Mouse (Mus musculus) left cerebral cortex, postnatal 10 days (tissue): Measurements from ENCODE around the gene Dok5. TPM values are rescaled to one million over a fixed set of nuclear protein-coding genes. Genes with fewer than 3 reads are reported as not detected.

Source experiments
- DNase-seq, 2 experiments: peaks; one replicate each; pipeline ENCODE4 v3.0.0; 2021 to 2022; ENCODE audit warnings: low spot score in 2 of 2, mixed read lengths in 1 of 2; ENCODE audit errors: extremely low spot score in 1 of 2
- intact Hi-C: fragments of 180-260 bp; cut with DNase I; formaldehyde crosslinking; loops from one replicate; pipeline ENCODE4 v1.15.1; 2025
- total RNA-seq, 2 experiments: library from RNA; stranded (reverse); gene quantifications; 2 replicates each; pipeline ENCODE4 v1.2.3; 2021

The Dok5 gene
- total RNA-seq, 2 experiments from 2014 or later = 63.5 to 76.5 TPM

DNA sequence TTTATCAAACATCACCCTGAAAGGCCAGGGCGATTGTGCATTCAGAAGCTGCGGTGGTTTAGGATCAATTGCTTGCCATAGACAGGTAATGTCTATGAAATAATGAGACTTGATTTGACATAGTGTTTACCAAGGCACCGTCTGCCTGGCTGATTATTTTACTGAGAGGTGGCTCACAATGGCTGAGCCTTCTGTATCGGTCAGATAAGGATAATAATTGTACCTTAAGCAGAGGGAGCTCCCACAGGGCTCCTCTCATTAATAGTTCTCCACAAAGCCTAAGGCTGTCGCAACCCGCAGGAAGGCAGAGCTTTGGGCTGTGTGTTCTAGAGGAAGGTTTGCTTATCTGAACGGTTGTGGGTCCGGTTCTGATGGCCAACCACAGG, 41.3 kb downstream of the Dok5 start:
- intact Hi-C loops = no loop called here
- DNase-seq = no peak

DNA sequence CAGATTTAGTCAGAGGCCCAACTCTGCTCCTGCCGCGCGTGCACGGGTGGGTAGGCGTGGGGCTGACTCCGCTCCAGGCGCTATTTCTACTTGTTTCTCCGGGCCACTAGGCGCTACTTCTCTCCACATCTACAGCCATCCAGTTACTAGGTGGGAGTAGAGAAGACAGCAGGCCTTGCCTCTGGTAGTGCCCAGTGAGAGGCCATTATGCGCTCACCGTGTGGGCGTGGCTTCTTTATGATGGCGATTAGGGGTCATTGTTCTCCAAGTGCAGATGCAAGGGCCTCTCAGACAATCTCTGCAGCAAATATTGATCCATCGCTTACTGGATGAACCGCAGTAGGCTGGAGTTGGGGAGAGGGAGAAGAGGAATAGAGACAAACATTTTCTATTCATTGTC, 44.0 kb downstream of the Dok5 start:
- DNase-seq = no peak
- intact Hi-C loops = no loop called here

DNA sequence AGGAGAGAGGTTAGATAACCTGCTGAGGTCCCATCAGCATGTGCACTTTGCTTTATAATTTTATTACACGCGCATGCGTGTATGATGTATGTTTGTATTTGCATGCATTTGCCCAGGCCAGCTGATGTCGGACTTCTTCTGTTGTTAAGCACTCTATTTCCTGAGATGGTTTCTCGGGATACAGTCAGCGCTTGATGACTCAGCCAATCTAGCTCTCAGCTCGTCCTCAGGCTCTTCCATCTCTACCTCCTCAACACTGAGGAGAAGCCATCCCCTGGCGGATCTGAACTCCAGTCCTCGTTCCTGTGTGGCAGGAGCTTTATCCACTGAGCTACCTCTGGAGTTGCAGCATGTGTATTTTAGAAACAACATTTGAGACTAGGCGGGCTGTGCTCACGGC, 44.5 kb downstream of the Dok5 start:
- no peak for DNase-seq
- intact Hi-C loops = no loop called here

DNA sequence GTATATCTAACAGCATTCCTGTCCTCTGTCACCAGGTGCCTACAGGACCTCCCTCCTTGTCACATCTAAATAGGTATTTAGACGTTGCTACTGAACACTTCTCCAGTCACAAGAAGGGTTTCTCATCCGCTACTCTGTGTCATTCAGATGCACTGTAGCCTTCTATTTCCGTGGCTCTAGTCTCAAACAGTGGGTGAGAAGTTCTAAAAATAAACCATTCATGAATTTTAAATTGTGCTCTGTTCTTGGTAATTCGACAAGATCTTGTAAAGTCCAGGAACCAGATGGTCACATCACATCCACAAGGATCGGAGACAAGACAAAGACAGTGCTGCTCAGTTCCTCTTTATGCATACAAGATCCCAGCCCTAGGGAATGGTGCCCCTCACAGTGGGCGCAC, 46.0 kb downstream of the Dok5 start:
- no peak for DNase-seq
- intact Hi-C loops = no loop called here

DNA sequence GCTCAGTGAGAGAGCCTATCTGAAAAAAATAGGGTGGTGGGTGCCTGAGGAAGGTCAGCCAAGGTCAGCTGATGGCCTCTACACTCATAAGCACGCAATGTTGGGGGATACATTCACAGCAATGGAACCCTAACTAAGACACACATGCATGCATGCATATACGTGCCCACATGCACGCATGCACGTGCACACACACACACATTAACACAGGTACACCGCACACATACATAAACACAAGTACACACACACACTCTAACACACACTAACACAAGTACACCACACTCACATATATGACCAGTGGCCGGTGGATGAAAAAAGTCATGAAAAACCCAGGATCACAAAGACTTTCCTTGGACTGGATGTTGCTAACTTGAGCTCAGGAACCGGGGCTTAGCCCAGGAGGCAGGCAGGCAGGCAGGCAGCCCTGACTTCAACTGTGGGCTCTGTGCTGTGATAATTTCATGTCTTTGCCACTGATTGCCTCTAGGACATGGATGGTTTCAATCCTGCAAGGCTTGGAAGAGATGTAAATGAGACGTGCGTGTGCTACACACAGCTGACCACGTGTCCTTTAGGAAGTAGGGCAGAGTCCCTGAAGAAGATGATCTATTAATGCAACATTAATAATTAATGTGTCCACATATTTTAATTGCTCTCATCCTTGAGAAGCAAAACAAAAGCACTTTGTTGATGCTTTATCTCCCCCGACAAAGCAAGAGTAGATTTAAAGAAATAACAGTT, 48.6 kb downstream of the Dok5 start:
- DNase-seq = no peak

DNA sequence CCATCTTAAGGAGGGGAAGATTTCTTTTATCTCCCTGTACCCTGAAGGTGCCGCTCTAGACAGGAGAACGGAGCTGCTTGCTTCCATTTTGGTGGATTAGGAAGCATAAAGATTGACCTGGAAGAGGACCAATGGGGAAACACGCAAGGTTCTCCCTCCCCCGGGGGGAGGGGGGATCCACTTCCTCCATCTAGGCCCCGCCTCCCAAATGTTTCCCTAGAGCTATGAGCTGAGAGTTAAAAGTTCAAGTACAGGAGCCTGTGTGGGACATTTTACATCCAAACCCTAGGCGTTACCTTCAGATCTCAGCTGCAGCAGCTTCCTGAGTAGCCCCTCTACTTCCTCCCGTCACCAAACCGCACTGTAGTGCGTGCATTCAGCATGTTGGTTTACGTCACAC, 56.5 kb downstream of the Dok5 start:
- intact Hi-C loops = no loop called here
- DNase-seq = no peak

More for the DNA sequence above, 48.6 kb downstream of the Dok5 start:
- intact Hi-C loops = no loop called here

DNA sequence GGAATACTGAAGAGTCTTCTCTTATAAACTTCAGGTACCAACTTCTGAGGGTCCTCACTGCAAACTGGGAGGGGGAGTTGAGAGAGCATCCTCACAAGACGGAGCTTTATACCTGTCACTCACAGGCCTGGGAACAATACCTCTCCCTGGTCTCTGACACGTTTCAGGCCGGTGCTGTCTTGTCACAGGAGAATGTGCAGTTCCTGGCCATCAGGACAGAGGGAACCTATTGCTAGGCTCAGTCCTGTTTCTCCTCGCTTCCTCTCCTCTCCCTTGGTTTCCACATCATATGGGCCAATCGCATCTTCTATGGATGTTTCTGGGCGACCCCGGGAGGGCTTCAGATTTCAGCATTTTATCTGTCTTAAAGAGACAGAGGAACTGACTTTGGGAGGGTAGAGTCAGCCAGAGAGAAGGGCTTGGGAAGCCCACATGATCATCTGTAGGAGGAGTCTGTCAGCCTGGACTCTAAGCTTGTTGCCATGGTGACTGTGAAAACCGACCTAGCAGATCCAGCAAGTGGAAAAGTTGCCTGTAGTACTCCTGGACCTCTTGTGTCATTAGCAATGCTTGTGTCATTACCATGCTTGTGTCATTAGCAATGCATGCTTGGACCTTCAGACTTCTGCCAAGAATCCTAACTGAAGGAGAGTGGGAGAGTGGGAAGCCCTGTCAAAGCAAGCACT, 59.9 kb downstream of the Dok5 start:
- no peak for DNase-seq
- intact Hi-C loops = no loop called here

DNA sequence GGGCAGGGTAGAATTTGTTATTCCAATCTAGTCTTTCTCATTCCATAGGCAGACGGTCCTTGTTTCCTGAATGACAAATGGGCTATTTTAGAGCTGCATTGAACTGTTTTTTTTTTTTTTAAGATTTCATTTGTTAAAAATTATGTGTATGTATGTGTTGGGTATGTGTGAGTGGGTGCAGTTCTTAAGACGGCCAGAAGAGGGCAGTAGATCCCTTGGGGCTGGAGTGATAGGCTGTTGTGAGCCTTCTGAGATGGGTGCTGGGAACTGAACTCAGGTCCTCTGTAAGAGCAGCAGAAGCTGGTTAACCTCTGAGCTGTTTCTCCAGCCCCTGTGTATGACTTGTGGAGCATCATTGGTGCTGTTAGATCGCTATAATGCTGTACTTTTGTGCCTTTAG, 63.6 kb downstream of the Dok5 start:
- no peak for DNase-seq
- intact Hi-C loops = no loop called here

DNA sequence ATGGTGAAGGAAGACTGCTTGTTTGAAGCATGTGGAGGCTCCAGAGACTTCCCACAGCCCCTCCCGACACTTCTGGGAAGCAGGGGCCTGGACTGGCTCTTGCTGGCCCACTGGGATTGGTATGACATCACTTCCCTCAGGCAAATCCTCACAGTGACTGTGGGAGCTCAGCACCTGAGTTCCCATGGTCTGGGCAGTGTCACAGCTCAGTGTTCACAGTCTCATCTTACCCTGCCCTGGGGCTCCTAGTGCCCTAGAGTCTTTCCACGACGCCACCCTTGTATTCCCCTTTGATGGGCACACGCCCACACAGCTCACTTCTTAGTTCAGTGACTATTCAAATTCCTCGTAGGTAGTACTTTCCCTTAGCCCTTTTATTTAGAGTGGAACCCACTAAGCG, 71.4 kb downstream of the Dok5 start:
- intact Hi-C loops = no loop called here
- no peak for DNase-seq

DNA sequence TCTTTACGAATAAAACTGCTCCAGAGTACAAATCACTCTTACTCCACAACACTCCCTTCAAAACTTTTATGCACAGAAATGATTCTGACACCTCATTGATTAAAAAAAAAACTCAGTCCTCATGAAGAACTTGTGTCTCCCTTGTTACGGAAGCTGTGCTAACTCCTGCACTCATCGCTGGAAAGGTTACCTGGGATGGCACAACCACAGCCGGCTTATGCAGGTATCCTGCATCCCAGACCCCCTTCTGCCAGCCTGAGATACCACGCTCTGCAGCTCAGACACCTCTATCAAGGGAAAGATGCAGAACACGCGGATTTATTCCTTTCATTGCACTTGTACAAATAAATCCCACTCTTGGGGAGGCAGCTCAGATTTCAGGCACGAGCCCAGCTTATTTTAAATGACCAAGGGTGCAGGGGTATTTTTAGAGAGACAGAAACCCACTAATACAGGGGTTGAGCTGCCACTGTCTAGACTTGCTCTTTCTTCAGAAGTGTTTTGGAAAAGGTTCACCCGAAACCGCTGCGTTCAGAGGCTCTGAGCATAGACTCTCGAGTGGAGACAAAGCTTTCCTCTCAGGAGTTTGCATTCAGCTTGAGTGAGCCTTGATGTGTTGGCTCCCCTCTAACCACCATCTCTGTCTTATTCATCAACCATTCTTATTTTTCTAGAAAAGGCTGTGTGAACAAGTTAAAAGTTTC, 76.1 kb downstream of the Dok5 start:
- intact Hi-C loops = no loop called here
- DNase-seq = no peak

DNA sequence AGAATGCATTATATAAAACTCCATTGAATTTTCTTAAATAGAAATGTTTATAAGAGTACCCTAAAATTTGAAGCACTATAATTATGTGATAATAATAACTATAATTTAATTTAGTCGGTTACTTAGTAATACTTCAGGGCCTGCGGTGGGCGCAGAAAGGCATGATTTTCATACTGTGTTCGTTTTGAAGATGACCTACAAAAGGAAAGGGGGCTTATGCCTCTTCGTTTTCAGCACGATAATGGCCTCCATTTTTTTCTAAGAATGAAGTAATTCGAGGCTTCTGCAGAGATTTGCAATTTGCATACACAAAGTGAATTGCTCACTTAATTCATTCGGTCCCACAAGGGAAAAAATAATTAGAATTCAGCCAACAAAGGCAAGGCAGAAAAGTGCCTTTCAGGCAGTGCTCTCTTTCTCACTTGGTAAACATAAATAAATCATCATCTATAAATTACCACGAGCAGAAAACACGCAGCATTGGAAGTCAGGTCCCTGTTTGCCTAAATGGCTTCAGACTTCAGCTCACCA, 76.7 kb downstream of the Dok5 start:
- intact Hi-C loops = no loop called here
- DNase-seq = no peak

DNA sequence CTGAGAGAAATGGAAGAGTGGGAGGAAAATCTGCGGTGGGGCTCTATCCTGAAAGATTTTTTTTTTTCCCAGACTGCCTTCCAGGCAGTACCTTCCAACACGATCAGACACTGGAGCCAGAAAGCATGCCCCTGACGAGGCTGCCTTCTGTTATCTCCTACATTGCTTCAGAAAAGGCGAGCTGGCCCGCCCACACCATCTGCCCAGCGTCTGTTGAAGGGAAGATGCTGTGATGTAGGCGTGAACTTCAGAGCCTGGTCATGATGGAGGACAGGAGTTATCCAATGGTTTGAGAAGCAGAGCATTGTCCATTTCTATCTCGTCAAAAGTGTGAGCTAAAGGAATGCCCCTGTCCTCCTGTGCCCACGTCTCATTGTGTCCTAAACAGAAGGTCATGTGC, 79.7 kb downstream of the Dok5 start:
- peak; percentile 52 to 61 for DNase-seq
- intact Hi-C loops = no loop called here

DNA sequence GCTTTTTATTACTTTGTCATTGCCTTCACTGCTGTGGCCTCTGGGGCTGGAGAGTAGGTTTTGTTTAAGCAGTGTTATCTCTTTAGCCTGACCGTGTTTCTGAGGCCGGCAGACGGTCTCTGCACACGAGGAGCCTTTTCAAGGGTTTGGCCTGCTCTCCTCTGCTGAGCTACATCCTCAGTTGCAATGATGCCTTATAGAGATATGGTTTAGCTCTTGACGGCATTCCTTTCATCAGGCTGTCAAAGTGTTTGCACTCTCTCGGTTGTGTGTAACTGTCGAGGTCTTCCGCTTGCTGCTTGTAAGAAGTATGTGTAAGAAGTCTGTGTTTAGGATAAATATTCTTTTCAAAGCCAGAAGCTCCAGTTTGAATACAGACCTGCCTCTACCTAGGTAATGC, 84.7 kb downstream of the Dok5 start:
- no peak for DNase-seq
- intact Hi-C loops = no loop called here

DNA sequence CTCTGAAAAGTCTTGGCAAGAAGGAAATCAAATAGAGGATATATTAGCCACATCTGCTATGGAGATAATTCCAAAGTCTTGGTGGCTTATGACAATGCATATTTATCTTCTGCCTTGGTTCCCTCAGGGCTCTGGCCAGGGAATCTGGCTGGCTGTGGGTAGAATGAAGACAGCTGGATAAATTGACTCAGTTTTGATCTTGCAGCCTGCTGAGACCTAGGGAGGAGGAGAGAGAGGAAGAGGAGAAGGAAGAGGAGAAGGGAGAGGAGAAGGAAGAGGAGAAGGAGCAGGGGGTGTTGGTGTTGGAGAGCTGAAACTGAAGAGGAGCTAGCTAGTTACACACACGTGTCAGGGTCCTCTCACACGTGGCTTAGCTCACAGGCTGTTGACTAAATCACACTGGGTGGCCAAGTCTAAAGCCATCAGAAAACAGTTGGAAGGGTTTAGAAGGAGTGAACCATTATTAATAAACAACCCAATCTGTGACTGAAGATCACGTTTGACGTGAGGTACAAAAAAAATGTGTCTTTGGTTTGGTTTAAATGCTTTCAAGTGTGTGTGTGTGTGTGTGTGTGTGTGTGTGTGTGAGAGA, 85.6 kb downstream of the Dok5 start:
- no peak for DNase-seq
- intact Hi-C loops = no loop called here

DNA sequence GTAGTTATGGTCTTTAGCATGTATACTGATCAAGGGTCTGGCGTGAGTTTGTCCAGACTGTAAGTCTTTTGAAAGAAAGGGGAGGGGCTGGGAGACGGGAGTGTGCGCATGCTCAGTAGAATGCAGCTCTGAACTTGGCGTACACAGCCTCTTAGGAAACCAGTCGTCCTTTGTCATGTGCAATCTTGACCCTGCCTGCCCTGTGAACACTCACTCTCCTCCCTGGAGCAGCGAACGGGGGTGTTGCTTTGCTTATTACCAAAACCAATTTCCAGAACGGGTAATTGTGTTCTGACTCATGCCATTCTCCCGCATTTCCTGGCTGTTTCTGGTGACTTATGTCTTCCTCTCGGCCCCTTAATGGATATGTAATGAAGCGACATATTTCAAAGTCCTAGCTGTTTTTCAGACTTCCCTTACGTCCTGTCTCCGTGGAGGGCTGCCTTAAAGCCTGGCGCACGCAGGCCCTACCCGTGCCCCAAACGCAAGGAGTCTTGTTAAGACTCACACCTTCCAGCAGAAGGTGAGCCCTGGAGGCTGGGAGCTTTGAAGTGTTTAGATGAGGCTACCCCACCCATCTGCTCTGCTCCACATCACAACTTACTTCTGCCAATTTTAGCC, 95.3 kb downstream of the Dok5 start:
- intact Hi-C loops = no loop called here
- no peak for DNase-seq

DNA sequence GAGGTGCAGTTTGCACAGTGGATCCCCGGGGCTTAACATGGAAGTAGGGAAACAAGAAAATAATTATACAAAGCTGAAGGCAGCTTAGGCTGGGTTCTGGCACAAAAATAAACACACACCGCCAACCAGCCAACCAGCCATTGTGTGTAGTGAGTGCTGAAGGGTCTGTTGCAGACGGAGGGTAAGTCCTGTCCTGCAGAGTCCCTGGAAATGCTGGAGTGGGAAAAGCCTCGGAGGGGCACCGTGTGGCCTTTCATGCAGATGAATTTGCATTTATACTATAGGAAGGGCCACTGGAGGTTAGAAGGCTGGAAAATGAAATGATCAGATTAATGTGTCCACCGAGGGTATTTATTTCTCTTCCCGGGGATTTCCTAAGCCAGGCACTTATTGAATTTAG, 97.2 kb downstream of the Dok5 start:
- no peak for DNase-seq

DNA sequence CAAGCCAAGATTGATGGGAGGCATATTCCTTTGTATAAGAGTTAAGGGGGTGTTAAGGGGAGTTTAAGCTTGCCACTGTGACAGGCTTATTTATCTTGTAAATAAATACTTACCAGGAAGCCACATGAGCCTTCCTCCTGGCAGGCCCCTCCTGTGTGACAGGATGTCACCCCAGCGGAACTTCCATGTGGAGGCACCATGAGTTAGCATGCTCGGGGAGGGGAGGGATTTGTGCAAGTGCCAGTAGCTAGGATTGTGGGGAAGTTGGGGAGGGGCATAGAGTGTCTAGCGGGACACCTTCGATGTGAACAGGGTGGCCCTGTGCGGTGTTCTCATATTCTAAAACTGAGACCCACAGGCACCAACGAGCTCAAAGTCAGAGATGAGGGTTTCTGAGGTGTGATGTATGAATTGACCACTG, 97.6 kb downstream of the Dok5 start:
- peak in 1 of 2 experiments; percentile 41 for DNase-seq
- intact Hi-C loops = no loop called here

More for the DNA sequence above, 97.2 kb downstream of the Dok5 start:
- intact Hi-C loops = no loop called here

DNA sequence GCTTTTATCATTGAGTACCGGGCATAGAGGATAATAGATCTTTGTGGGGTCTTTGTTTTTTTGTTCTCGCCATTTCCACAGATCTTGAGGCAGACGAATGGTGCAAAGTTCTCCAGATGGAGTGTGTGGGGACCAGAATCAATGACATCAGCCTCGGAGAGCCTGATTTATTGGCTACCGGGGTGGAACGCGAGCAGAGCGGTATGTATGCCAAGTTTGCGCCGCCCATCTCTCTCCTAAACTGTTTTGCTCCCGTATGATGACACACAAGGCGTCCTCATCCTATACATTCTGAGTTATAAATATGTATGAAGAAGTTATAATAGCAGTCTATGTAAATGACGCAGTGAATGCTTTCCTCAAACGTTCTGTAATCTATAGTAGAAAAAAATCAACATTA, 98.4 kb downstream of the Dok5 start:
- intact Hi-C loops = no loop called here
- peak in 1 of 2 experiments; percentile 24 for DNase-seq

DNA sequence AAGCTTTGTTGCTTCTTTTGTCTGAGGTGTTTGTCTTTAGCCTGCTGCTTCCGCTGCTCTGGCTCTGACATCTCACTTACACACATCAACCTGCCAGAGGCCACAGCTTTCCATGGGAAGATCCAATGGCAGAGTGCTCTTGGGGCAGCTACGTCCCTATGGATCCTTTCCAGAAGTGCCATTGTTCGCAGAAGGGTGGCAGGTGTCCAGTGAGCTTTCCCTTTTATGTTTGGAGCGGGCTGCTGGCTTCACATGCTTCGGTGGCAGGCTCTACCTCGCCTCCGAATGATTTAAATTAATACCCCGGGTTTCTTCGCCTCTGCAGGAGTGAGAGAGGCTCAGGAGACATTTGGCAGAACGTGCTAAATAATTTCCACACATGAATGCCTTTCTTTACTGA, 105.3 kb downstream of the Dok5 start:
- DNase-seq = no peak
- intact Hi-C loops = no loop called here
